Mouse (Mus musculus) telencephalon, adult 2 months (tissue): ENCODE measurements around the gene Slc6a17.
A peak's percentile ranks its signal among the peaks of the same experiment; 100 is the strongest.

Source experiments
- DNase-seq: peaks from one replicate; pipeline ENCODE4 v3.0.0-alpha.2; 2011; ENCODE audit warnings: low read depth, low spot score

Slc6a17 gene

DNA sequence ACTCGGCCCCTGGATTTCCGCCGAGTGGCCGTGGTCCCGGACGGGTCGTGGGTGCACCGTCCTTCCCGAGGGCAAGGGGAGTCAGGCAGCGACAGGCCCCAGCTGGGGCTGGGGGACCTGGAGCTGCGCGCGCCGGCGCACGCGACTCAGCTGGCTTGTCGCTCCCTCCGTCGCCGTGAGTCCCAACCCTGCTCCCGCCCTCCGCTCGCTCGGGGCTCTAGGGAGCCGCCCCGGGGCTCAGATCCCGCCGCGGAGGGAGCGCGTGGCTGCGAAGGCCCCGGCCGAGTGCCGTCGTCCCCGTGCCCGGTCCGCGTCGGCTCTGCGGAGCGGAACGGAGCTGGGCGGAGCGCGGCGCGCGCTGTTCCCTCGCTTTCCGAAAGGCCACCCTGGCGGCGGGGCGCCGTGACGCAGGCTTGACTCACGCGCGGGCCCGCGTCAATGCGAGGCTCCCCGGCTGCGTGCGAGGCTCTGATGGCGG is at the start of gene Slc6a17:
Gene Slc6a17, minus strand, starts transcription at position 388 of the 478 bp plus-strand sequence.
- DNase-seq: no peak

DNA sequence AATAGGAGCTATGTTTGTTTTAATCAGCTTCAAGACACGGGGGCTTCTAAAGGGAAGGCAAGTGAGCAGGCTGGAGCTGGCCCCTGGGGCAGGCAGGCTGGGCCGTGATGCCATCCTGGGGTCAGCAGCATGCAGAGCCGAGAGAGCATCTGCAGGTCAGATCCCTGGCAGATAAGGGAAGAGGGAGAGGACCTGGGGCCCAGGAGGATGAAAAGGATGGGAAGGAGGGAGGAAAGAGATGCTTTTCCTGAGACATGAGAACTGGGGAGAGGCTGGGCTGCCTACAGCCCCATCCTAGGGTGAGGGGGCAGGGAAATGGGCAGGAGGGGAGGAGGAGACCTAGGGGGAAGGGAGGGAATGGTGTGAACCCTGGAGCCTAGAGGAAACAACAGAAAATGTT is 47.5 kb upstream of the Slc6a17 start:
- DNase-seq: no peak

GRCm38 (mm10) chr3:107563880-107564279 is 46.1 kb upstream of the Slc6a17 start:
- no peak for DNase-seq

- no peak for DNase-seq
These were observed 44.8 kb upstream of the Slc6a17 start for GRCm38 (mm10) chr3:107562591-107562990.

- DNase-seq: no peak
These were observed 44.3 kb upstream of the Slc6a17 start for GRCm38 (mm10) chr3:107562104-107562503.

DNA sequence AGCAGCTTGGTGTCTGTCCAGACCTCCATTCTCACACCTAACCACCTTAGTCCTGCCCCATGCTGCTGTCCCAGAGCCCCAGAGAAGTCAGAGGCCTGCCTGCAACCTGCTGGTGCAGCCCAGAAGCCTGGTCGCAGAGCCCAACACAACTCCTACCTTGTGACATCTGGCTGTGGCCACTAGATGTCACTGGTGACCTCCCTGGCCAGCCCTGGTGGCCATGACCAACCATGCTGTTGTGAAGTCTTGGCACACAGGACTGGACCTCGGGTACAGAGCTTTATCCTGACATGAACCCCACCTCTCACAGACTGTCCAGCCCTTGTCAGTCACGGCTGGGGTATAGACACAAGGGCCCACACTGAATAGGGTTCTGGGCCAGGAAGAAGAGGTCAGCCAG is 41.4 kb upstream of the Slc6a17 start:
- no peak for DNase-seq

DNA sequence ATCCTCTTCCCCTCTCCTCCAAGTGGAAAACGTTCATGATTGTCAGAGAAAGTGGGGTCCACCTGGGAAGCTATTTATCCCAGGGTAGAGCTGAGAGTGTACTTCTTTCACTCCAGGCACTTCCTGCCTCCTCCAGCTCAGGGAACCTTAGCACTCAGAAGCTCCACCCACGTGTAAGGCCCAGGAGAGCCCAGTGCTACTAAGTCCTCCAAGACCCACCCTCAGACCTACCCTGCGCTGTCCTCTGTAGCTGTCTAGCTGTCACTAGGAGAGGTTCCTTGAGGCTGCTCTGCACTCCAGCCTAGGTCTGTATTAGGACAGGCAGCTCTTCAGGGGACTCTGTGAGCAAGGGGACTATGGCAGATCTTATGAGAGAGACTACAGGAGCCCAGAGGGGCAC is 40.9 kb upstream of the Slc6a17 start:
- no peak for DNase-seq

- no peak for DNase-seq
These were observed 37.0 kb upstream of the Slc6a17 start, which contains the start of gene Ubl4b for GRCm38 (mm10) chr3:107554842-107555241. Gene Ubl4b (minus strand): TSS chr3:107555073.

GRCm38 (mm10) chr3:107550409-107551049 is 32.7 kb upstream of the Slc6a17 start:
- DNase-seq: peak; percentile 54

DNA sequence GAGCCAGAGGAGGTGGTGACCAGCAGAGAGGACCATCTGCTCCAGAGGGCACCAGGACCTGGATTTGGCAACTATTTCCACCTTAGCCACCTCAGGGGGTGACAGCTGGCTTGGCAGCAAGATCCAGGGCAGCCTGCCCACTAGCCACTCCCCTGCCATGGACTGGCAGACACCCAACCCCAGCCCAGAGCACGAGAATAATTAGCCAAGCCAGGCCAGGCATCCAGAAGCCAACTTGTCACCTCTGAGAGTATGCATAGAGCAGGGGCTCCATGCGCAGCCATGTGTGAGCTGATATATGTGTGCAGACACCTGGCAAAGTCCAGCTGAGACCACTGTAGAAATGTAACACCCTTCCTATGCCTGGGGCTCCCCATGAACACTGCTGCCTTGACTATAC is 29.1 kb upstream of the Slc6a17 start:
- no peak for DNase-seq

- no peak for DNase-seq
These were observed 28.0 kb upstream of the Slc6a17 start for GRCm38 (mm10) chr3:107545716-107546412.

GRCm38 (mm10) chr3:107545278-107545677 is 27.5 kb upstream of the Slc6a17 start:
- DNase-seq: no peak

- DNase-seq: no peak
These were observed 25.6 kb upstream of the Slc6a17 start for GRCm38 (mm10) chr3:107543158-107544080.

DNA sequence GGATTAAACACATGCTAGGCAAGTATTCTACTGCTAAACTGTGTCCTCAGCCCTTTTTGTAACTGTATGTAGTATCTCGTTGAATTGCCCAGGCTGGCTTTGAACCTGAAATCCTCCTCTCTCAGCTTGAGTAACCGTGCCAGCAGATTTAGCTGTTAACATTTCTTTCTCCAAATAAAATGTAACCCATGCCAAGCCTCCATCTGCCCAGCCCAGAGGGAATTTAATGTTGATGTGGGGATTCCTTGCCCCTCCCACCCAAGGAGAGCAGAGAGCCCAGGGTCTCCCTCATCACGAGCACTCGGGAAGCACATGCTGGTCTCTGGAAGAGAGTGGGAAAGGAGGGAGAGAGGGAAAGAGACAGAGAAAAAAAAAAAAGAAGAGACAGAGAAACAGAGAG is 24.8 kb upstream of the Slc6a17 start:
- DNase-seq: no peak

- no peak for DNase-seq
These were observed 19.7 kb upstream of the Slc6a17 start for GRCm38 (mm10) chr3:107537504-107537889.

- peak; percentile 96 for DNase-seq
These were observed 19.1 kb upstream of the Slc6a17 start for GRCm38 (mm10) chr3:107536810-107537503.

GRCm38 (mm10) chr3:107534951-107535350 is 17.1 kb upstream of the Slc6a17 start:
- no peak for DNase-seq

GRCm38 (mm10) chr3:107533532-107533931 is 15.7 kb upstream of the Slc6a17 start:
- no peak for DNase-seq

GRCm38 (mm10) chr3:107530581-107530980 is 12.8 kb upstream of the Slc6a17 start:
- no peak for DNase-seq

- no peak for DNase-seq
These were observed 11.4 kb upstream of the Slc6a17 start for GRCm38 (mm10) chr3:107529182-107529581.

- peak; percentile 92 for DNase-seq
These were observed 10.7 kb upstream of the Slc6a17 start for GRCm38 (mm10) chr3:107528401-107529118.
